Mouse (Mus musculus) regulatory T cell (primary cell): ENCODE measurements around the gene Zfp971.
"Not testable (repeated sequence)": the region's sequence is repeated elsewhere in the genome, so short reads cannot be mapped to it uniquely, and the experiment has no call there.

Experiments
- in situ Hi-C: fragments of 300-600 bp; cut with MboI, MseI; formaldehyde crosslinking; loops from one replicate; pipeline ENCODE4 v1.15.1; 2025; ENCODE audit warnings: high pct_unique_total_duplicates

Gene Zfp971

DNA sequence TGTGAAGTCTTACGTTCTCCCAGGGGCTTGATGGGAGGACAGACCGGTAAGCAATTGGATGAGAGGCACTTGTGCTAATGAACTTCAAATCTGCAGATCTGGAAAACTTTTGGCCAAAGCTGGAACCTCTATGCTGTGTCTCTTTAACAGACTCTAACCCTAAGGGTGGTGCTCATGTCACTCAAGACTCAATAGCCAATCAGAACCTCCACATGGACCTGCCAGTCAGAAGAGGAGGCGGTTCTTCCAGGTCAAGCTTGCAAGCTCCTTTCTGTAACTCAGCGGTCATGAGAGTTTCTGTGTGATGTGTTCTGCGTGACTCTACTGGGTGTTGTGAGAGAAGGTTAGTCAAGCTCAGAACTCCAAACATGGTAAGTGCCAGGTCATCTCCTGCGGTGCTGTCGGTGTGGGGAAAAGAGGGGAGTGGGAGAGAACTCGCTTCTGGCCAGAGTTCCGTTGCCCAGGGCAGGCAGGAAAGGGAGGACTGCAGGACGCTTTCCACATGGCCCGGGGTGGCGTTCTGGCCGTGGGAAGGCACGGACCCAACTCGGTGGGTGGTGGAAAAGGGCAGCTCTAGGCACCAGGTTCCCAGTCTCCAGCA is at the start of gene Zfp971:
Gene Zfp971 (plus strand): TSS at position 274 of the 601 bp plus-strand sequence.
- in situ Hi-C loops: not testable (repeated sequence)

DNA sequence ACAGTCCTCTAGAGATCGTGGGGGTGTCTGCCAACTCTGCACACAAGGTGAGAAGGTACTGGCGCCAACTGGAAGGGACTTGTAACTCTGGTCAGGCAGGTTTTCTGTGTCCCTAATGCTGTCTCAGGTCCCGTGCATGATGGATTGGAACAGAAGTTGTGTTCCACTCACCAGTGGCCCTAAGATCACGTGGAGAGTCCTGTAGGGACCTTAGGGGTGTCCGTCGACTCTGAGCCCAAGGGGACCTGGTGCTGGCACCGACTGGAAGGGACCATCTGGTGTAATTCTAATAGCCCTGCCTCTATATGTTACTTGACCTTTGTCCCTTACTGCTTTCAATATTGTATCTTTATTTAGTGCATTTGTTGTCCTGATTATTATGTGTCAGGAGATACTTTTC is 48.3 kb upstream of the Zfp971 start:
- in situ Hi-C loops: loop anchor here (25.0 kb wide), 1 partner anchor 238 kb away; no protein-coding TSS in a partner anchor

DNA sequence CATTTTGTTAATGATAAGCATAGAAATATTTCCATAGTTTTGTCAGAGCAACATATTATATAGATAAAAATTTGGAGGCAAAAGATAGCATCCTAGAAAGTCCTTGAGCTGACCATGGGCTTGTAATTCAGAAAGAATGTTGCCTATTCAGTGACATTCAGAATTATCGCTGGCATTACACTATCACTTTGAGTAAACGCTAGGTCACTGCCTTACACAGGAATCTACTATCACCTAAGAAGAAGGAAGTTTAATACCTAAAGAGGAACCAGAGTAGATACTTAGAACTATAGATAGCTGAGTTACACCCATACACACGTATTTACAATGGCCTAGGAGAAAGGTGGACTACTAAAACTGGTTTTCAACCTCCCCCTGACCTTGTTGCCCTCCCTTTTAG is 3.6 kb upstream of the Zfp971 start:
- in situ Hi-C loops: not testable (repeated sequence)

DNA sequence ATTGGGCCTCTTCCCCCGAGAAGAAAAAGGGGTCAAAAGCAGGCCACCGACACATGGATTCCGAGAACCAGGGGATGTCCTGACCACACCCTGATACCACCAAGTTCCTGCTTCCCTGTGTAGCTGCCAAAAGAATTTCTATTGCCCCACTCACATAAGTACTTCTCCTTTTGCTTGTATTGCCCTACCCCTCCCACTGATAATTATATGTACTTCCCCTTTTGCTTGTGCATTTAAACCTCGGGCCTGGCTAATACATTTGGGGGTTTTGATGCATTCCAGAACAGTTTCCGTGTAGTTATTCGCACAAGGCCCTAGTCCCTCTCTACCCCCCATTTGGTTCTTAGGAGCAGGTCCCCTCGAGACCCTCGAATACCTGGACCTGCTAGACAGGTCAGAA is 2.3 kb upstream of the Zfp971 start:
- in situ Hi-C loops: not testable (repeated sequence)

DNA sequence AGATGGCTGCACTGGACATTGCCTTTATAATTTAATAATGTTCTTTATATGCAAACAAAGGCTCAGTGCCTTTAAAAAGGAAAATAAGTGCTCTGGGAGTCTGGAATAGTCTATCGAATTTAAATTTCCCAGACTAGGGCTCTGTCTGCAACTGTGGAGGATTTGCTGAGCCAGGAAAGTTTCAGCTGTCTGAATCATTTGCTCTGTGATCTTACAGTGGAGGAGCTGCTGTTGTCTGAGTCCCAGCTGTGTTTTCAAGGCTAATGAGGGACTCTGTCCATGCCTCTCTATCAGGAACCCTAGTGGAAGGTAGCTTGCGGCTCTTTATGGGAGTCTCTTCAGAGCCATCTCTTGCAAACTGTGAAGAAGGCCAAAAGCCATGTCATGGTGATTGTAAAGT is 777 bp downstream of the Zfp971 start:
- in situ Hi-C loops: not testable (repeated sequence)

DNA sequence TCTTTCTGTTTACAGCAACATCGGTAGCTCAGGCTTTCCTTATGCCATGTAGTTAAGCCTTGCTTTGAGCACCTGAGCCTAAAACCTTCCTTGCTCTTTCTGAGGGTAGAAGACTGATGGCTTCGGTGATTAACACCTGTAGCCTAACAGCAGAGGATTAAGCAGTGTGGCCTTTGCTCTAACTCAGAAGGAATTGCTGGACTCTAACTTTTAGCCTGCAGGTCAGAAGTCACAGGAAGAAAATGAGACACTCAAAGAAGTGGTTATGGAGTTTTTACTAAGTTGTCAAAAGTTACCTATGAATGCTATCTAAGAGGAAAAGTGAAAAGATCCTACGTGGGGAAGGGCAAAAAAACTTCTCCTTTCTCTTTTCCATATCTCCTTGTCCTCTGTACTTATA is 4.5 kb downstream of the Zfp971 start:
- in situ Hi-C loops: loop anchor here (5.0 kb wide), 2 partner anchors 125 to 560 kb away; no protein-coding TSS in a partner anchor

DNA sequence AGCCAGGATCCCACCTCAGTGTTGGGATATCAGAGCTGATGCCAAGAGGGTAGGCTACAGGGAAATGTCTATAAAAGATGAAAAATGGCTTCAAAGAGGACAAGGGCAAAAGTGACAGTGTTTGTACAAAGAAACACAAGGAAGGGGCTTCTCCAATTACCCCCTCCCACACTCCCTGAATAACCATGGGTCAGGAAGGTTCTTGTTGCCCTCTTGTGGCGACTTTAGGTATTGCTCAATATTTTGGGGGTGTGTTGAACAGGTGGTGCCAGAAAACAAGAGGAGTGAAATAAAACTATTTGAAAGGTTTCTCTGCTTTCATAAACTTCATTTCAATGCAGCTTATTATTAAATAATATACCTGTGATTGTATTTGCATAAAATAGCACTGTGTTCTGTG is 35.1 kb downstream of the Zfp971 start:
- in situ Hi-C loops: no loop called here

DNA sequence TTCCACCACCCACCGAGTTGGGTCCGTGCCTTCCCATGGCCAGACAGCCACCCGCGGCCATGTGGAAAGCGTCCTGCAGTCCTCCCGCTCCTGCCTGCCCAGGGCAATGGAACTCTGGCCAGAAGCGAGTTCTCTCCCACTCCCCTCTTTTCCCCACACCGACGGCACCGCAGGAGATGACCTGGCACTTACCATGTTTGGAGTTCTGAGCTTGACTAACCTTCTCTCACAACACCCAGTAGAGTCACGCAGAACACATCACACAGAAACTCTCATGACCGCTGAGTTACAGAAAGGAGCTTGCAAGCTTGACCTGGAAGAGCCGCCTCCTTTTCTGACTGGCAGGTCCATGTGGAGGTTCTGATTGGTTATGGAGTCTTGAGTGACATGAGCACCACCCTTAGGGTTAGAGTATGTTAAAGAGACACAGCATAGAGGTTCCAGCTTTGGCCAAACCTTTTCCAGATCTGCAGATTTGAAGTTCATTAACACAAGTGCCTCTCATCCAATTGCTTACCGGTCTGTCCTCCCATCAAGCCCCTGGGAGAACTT is 55.2 kb downstream of the Zfp971 start, which contains the start of gene Zfp931:
Gene Zfp931 (minus strand): TSS at position 311 of the 552 bp plus-strand sequence.
- in situ Hi-C loops: not testable (repeated sequence)
